Mouse (Mus musculus): Measurements from ENCODE around the gene Mcf2.

- TF ChIP-seq GATA1 (IDR thresholded peaks at IDR 0.05; ENCODE audit: borderline replicate concordance, low read length) (no peak), FLI1 (IDR thresholded peaks at IDR 0.05; ENCODE audit: low read length) (no peak)
These were observed 164.3 kb downstream of the Mcf2 start for GRCm38 (mm10) chrX:60014588-60014987.

Data from megakaryocyte, embryonic 14.5 days (primary cell).